Mouse (Mus musculus) thymus, postnatal 25 days (tissue): Measurements from ENCODE around the gene Hcn1.

Source experiments
- DNase-seq: peaks from one replicate; pipeline ENCODE4 v3.0.0; 2022

Hcn1 gene

DNA sequence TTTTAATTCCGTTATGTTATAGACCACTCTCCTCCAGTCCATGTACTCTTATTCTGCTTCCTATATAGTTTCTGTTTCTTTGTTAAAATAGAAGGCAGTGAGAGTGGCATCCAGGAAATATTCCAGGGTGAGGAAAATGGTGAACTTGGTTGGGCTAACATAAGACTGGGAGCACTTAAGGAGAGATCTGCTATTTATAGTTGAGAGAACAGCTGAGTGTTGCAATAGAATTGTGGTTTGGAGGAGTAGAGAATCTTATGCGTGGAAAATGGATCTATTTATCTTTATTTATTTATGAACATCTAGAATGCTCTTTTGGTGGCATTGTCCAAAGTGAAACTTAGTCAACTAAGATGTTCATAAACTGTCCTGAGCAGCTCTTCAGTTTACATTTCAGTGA is 104.4 kb downstream of the Hcn1 start:
- no peak for DNase-seq

DNA sequence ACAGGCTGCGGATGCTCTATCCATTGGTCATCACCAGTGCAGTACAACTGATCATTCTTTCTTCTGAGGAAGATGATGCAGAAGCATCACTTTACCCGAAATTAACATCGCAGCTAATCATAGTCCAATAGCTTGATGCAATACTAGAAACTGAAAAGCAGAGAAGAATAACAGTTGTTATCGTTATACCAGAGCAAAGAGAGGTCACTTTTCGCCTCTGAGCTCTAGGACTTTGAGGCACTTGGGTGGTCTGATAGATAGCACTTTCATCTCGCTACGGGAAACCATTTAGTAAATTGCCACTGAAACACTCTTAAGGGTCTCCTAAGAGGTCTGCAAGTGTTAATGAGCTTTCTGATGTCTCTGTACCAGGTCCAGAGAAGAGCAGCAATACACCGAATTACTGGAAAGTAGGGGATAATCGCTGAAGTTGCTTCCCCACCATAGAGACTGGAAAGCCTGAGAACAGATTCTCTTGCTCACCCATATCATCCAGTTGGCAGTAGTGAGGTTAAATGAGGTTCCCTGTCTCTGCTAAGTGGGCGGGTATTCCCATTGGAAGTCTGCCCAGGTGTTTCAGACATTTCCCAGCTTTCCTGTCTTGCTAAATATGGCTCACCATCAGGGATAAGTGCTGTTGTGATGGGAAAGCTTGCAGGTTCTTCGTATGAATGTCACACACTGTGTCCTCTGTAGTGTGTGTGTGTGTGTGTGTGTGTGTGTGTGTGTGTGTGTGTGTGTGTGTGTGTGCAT is 105.0 kb downstream of the Hcn1 start:
- DNase-seq: no peak

DNA sequence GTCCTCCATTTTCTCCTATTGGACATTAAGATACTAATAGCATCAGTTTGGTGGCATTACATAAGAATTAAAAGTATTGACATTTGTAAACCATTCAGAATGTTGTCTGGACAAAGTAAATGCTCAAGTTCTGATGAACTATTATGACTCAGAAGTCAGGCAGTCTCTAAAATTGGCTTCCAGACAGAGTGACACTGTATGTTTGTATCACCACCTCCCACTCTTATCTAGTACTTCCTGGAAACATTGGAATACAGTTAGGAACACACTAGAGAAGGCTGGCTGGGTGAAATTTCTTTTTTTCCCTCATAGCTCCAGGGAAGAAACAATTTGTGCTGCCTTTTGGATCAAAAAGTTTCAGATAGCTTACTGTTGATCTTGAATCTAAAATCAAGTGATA is 108.7 kb downstream of the Hcn1 start:
- DNase-seq: no peak

DNA sequence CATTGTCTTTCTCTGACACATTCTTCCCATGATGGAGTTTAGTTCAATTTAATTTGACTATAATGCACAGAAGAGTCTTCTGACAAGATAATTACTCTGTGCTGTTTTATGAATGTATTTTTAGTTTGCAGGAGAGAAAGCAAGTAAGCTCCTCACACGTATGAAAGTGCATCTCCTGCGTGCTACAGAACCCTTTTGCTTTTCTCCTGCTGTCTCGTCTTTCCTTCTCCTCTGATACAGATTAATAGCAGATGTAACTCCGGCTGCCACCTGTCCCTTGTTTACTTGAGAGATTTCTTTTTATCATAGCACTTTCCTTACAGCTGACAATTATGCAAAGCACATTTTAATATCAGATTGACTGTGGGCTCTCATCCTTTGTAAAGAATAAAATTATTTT is 120.0 kb downstream of the Hcn1 start:
- DNase-seq: no peak

DNA sequence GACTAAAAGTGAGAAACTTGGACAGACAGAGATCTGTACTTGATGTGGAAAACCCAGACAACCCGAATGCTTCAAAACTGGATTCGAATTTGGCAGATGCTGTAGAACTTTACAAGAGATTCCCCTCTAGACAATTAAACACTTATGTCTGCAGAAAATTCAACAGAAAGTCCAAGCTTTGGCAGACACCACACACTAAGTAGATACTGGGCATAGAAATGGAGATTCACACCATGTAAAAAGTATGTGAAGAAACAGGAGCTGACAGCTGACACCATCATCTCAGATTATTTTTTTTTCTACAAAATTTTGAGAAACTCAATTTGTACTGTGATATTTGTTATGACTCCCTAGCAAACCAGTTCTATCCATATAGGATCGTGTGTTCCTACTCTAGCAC is 122.0 kb downstream of the Hcn1 start:
- DNase-seq: no peak

DNA sequence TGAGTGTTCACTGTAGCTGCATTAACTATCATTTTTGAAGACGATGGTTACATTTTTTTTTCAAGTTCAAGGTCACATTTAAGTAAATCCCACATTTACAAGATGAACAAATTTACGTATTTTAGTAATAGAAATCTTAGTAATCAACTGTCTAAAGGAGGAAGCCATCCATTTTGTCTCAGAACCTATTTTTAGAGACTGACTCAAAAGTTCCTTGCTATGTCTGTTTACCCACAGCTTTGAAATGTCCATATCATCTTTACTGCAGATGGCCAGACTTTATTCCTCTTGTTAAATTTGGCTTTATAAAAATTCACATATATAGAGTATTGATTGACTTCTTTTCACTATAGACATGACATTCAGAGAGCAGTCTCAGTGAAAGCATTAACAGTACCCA is 126.3 kb downstream of the Hcn1 start:
- DNase-seq: no peak

DNA sequence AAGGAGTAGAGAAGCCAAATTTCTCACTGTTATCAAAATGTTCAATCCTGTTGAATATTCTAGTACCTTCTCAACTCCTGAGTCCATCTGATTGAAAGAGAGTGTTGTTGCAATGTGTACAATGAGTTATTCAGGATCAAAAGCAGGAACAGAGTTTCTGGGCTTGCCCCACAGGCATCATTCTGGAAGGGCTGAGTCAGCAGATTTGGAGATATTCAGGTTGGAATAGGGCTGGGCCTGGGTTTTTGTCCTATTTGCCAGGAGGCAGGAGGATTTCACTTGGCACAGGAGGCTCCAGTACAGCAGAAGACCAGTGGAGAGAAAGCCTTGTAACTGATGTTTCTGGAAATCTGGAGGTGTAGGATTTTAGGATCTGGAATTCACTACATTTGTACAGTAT is 130.6 kb downstream of the Hcn1 start:
- DNase-seq: no peak

DNA sequence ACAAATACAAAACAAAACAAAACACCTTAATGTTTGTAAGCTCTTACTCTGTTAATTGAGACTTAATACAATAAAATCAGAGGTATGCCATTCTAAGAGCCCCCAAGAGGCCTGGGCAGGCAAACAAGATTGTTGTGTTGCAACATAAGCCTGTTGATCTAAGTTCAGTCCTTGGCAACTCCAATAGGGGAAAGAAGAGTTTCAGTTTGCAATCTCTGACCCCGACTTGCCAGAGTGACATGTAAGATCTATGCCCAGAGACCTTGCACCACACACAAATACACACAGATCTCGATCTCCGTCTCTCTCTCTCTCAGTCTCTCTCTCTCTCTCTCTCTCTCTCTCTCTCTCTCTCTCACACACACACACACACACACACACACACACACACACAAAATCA is 142.3 kb downstream of the Hcn1 start:
- DNase-seq: no peak

DNA sequence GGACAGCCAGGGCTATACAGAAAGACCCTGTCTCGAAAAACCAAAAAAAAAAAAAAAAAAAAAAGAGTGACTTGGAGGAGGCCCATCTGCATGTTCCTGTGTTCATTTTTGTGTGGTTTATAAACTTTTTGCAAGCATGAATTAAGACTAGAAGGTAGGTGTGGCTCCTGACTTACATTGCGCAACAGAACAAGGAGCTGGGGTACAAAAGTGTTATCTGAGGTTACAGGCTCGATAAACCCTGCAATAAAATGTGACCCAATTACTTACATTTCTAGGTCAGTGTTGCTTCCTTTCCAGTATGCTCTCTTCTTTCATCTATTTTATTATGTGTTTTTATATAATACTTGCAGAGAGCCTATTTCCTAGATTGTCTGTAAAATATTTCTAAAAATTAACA is 143.1 kb downstream of the Hcn1 start:
- DNase-seq: no peak

DNA sequence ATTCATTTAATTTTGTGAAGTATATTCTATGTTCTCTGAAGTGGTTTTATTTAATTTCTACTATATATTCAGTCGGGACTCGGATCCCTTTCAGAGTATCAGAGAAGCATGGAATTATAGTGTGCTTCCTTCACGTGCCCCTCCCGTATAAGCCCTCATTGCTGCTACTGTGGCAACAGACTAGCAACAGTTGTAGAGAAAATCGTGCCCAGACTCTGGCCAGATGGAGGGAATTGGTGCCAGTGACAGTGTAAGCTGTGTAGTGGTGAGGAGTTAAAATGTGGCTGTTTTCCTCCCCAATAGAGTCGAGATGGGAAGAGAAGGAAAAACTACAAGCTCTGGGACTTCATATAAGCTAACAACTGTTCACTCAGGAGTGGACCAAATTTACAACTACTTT is 163.4 kb downstream of the Hcn1 start:
- no peak for DNase-seq

DNA sequence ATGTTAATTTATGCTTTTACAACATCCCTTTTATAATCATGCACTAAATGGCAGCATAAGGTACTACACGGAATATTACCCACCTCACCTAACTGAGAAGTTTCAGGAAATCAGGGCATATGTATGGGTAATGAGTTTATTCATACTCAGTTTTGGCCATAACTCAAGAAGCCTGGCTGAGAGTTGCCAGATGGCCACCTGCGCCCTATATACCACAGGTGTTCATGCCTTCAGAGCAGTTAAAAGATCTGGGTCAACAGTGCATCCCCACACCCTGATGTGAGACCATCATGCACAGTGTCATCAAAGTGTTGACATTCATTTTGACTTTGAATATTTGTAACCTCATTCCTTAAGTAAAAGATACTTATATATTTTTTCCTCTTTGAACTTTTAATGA is 183.3 kb downstream of the Hcn1 start:
- DNase-seq: peak; percentile 2

DNA sequence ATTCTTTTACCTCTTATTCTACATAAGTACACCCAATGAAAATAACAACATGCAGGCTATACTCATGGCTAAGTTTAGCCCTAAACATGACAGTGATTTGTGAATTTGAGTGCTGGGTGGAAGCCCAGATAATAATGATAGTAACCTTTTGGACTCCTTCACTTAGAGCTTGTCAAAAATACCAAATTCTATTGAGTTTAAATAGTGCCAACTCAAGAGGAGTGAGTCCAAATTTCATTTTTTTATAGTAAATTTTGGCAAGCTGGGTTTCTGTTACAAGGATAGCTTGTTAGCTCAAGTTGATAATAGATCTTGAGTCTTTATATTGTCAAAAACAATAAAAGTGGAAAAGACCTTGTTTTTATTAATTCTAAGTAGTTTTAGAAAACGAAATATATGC is 190.7 kb downstream of the Hcn1 start:
- DNase-seq: no peak

DNA sequence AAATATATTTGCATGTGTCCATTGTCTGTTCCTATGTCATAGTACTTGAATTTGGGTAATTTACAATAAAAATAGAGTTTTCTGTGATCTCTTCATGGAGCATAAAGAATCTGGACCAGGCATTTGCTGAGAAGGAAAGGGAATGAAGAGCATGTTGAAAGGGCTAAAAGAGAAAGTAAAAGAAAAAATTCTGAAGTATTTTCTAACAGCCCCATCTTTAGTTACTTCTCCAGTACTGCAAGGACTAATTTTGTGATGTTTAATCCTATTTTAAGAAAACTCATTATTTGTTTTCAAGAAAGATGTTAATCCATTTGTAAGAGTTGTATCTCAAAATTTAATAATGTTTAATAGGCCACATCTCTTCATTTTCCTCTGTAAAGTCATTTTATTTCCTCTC is 198.9 kb downstream of the Hcn1 start:
- no peak for DNase-seq

DNA sequence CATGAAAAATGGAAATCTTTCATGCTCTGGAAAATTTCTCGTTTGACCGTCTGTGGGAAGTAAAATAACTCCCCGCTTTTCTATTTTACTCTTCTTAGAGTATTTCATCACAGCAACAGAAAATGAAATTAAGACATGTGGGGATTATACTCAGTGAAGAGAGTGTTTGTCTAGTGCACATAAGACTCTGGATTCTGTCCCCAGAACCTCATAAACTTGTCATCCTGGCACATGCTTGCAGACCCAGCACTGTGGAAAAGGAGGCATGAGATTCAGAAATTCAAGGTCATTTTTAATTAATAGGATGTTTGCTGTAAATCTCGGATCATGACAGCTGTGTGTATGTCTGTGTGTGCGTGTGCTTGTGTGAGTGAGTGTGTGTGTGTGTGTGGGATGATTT is 225.5 kb downstream of the Hcn1 start:
- no peak for DNase-seq

DNA sequence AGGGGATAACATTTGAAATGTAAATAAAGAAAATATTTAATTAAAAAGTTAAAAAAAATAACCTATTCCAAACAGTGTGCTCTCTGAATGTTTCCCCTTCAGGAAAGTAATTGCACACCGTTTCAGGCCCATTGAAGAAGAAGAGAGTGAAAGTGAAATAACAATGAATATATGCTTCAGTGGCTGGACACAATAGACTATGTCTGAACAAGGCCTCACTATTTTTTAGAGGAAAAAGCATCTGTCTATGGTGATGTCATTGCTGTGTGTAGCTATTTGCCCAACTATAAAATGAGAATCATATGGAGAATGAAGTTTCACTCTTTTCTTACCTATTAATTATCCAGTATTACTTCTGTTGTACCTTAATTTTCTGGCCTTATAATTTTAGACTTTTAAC is 234.5 kb downstream of the Hcn1 start:
- DNase-seq: no peak

DNA sequence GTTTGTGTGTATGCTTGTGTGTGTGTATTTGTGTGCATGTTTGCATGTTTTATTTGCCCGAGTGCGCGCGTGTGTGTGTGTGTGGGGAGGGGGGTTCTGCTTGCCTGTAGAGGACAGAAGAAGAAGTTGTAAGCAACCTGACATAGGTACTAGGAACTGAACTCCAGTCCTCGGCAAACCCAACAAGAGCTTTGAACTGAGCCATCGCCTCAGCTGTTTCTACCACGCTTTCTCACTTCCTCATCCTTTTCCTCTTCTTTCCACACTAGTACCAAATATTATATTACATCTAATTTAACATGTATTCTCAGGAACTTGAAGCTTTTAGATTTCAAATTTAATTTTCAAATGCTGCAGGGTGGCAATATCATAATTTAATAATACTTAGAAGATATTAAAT is 236.1 kb downstream of the Hcn1 start:
- no peak for DNase-seq

DNA sequence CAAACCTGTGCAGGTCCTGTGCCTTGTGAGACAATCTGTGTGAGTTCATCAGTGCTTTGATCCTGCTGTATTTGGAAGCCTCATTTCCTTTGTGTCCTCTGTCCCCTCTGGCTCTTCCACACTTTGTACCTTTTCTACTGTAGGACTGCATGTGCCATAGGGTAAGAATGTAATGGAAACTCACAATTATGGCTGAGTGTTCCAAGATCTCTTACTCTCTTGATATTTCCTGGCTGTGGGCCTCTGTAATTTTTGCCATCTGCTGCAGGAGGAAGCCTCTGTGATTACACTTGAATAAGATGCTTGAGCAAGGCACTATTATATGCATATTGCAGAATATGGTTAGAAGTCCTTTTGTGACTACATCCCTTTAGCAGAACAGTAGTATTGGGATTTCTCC is 240.2 kb downstream of the Hcn1 start:
- no peak for DNase-seq

DNA sequence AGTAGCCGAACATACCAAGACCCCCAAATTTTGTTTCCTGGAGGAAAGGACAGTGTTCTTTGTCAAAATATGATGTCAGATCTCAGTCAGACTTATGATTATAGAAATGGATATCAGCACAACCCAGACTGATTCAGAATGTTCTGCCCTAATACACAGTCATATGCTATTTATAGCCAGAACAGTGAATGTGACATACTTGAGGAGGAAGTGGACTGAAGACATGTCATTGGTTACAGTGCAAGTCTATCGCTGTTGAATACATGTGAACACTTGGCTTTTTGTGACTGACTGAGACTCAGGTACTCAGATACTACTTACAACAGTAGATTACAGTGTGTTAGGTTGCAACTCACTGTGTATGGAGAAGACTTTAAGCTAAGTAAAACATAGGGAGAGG is 245.2 kb downstream of the Hcn1 start:
- DNase-seq: no peak

DNA sequence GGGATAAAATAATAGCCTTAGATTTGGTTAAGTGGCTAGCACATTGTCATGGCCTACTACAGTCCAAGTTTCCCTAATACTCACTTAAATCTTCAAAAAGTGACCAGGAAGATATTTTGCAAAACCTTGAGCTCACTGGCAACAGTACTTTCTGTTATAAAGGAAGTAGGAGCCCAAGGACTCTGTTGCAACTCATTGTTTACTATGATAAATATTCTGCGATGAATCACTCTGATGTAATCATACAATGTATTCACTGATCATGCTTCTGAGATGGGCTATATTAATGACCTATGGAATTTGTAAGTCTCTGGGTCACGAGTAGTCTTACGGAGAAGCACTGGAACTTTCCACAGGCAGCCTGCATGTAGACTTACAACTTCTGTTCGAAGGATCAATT is 246.6 kb downstream of the Hcn1 start:
- DNase-seq: no peak

DNA sequence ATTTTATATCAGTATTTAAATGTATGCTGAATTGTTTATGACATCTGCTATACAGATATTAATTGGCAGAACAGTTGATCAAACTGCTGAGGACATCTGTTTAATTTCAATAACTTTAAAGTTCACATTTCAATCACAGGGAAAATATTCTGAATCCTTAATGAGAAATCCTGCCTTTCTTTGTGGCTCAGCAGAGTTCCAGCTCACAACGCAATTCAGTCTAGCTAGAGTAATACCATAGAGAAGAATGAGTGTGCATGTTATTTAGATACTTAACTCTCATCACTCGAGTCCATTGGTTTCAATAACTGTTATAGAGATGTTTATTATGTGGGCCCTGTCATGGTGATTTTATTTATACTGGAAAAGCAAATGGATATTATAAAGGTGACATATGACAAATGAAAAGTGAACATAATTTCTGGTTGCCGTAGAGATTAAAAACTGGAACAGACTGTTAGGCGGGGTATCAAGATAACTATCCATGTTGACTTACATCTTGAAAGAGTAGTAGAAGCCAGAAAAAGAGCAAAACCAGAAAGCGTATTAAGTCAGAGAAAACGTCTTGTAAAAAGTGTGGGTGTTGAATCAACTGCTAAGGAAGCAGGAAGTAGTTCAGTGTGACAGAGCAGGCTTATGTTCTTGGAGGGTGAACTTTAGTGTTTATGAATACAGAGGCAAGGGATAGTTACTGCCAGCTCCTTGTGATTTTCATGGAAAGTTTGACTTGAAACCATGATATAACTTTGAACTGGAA is 250.0 kb downstream of the Hcn1 start:
- DNase-seq: no peak

DNA sequence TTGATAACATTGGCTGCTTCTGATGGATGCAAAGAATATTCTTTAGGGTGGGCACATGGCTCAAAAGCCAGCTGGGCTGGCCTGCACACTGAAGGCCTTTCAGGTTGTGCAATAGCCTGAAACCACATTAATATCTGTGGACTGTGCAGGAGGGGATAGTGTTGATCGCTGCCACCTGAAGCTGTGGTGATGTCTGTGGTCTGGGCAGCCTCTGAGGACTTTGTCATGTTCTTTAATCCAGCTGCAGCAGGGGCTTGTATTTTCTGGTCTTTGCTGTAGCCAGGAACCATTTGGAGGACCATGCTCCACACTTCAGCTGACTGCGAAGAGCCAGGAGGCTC is 250.6 kb downstream of the Hcn1 start:
- DNase-seq: no peak

DNA sequence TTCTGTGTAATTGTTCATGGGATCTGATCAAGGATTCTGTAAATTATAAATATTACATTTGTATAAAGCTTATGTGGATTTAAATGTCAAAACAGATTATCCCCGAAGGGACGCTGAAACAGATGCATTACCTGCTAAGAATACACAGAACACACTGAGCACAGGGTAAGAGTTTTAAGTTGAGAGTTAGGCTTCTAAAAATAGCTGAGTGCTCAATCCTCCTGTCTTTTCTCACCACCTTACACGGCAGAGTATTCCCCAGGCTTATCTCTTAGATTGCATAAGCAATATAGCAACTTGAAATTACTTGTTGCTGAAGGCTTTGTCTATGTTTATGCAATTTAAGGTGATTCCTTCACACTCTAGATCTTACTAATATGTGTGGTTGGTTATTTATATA is 256.3 kb downstream of the Hcn1 start:
- no peak for DNase-seq

DNA sequence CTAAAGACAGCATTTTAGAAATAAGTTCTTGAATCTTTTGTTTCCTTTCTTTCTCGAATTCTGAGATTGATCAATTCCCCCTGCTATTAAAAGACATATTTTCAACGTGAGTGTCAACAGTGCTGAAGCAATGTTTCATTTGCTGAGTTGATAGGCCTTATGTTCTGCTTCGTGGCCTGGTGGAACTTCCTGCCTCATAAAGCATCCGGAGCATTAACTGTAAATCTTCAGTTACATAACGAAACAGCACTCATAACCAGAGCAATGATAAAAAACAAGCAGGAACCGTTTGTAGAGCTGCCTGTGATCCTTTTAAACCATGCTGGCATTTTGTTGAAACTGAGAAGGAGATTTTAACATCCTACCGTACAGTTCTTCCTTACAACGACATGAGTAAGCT is 275.7 kb downstream of the Hcn1 start:
- no peak for DNase-seq

DNA sequence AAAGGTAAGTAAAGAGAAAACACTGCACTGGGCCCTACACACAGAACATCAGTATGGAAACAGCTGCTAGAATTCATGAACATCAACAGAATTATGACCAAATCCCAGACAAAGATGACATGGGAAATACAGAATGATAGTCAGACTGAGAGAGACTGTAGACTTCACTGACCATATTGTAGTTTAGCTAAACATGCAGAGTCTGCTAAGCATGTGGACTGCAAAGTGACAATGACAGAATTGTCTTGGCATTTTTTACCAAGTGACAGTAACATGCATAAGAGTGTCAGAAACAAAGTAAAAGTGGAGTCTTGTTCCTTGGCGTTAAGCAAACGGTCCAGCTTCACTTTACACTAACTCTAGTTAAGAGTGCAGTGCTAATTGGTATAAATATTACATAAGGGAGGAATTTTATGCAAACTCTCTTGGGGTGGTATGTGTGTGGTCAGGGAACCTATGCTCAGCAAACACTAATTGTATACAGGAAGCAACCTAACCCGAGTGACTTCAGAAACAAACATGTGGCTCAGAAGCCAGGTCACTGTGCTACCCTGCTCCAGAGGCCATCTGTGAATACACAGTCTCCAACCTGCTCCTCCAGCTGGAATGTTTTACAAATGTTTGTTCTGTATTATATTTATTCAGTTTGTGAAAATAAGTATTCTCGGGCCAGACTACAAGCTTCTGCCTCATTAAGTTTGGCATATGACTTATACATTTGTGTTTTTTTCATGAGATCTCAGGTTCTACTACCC is 278.5 kb downstream of the Hcn1 start:
- no peak for DNase-seq
